Mouse (Mus musculus): Measurements from ENCODE around the gene Guca1a. TPM values are rescaled to one million over a fixed set of nuclear protein-coding genes. Genes with fewer than 3 reads are reported as not detected.

Guca1a gene
- total RNA-seq (2012; rRNA removed) = 1.8 and 5.2 TPM in 2 replicates
- total RNA-seq (2014; rRNA removed) = 2.4 and 3.2 TPM in 2 replicates
- polyA plus RNA-seq (2012; ENCODE audit: insufficient read length, low read depth) = 2.1 TPM in 2 replicates

GRCm38 (mm10) chr17:47400451-47400850 is at the start of gene Guca1a:
Gene Guca1a, minus strand, starts transcription at chr17:47400584.
- no peaks in the 10 kb centered on the region for H3K36me3 ChIP-seq (replicated peaks in 1 of 2; ENCODE audit: control insufficient read depth in 1 of 2, insufficient read depth in 1 of 2, low read length in 1 of 2)
- H3K27ac ChIP-seq (ENCODE audit: insufficient read depth, low read depth) = no peak within 1 kb of the TSS
- dilution Hi-C loops (cut with MboI; ENCODE audit: extremely low pct_ligation_motif_present, extremely low pct_unique_long_range_greater_than_20kb, low sequenced_read_pairs) (no loop called here), in situ Hi-C loops (cut with MboI; ENCODE audit: low pct_ligation_motif_present, low pct_unique_long_range_greater_than_20kb, low sequenced_read_pairs) (no loop called here)
- H3K4me3 ChIP-seq (replicated peaks in 1 of 3; ENCODE audit: low read depth in 2 of 3, low read length in 2 of 3, poor library complexity in 1 of 3) = no peak within 1 kb of the TSS
- peaks cover 42% of the 10 kb centered on the region for H3K27me3 ChIP-seq (replicated peaks)
- no peaks in the 10 kb centered on the region for H3K9me3 ChIP-seq (replicated peaks; ENCODE audit: low read length)
- TF ChIP-seq CHD1 (IDR thresholded peaks at IDR 0.05; ENCODE audit: low read depth, low read length) (no peak), BHLHE40 (IDR thresholded peaks at IDR 0.05; ENCODE audit: low read depth, low read length) (no peak), RCOR1 (conservative IDR thresholded peaks at IDR 0.05; ENCODE audit: low read depth, low read length) (no peak), PAX5 (IDR thresholded peaks at IDR 0.05; ENCODE audit: low read length) (no peak), CHD2 (IDR thresholded peaks at IDR 0.05; ENCODE audit: low read length) (no peak), MEF2A (IDR thresholded peaks at IDR 0.05; ENCODE audit: borderline replicate concordance, low read depth, low read length) (no peak), HCFC1 (IDR thresholded peaks at IDR 0.05; ENCODE audit: low read depth, low read length) (no peak), CTCF (conservative IDR thresholded peaks at IDR 0.05 in 1 of 2, IDR thresholded peaks at IDR 0.05 in 1 of 2; ENCODE audit: low read depth in 2 of 2, low read length in 2 of 2) (no peak), JUND (conservative IDR thresholded peaks at IDR 0.05; ENCODE audit: low read depth, low read length) (no peak)
- H3K9ac ChIP-seq (ENCODE audit: insufficient read depth, low read depth) = no peak within 1 kb of the TSS
- peaks cover 0 to 6% of the 10 kb centered on the region in 2 experiments; a peak in 2 of 4 replicates for H3K4me1 ChIP-seq (ENCODE audit: control insufficient read depth in 1 of 2, insufficient read depth in 2 of 2)
- DNase-seq (ENCODE audit: extremely low read depth) = no peak
- H3K79me2 ChIP-seq (replicated peaks; ENCODE audit: control insufficient read depth, extremely low read depth, insufficient read depth, poor library complexity, severe bottlenecking) = no peaks in the 10 kb centered on the region
- no peak within 1 kb of the TSS for H3K4me2 ChIP-seq (ENCODE audit: insufficient read depth, low read depth, poor library complexity, severe bottlenecking)

GRCm38 (mm10) chr17:47449432-47449831 is 49.0 kb upstream of the Guca1a start:
- H3K79me2 ChIP-seq (replicated peaks; ENCODE audit: control insufficient read depth, extremely low read depth, insufficient read depth, poor library complexity, severe bottlenecking) = no peaks in the 10 kb centered on the region
- H3K4me2 ChIP-seq (ENCODE audit: insufficient read depth, low read depth, poor library complexity, severe bottlenecking) = peak overlapping the region; percentile 53
- no peaks in the 10 kb centered on the region for H3K27me3 ChIP-seq (replicated peaks)
- dilution Hi-C loops (cut with MboI; ENCODE audit: extremely low pct_ligation_motif_present, extremely low pct_unique_long_range_greater_than_20kb, low sequenced_read_pairs) = no loop called here
- H3K4me3 ChIP-seq (replicated peaks in 1 of 3; ENCODE audit: low read depth in 2 of 3, low read length in 2 of 3, poor library complexity in 1 of 3) = no peak overlapping the region
- H3K36me3 ChIP-seq (replicated peaks in 1 of 2; ENCODE audit: control insufficient read depth in 1 of 2, insufficient read depth in 1 of 2, low read length in 1 of 2) = peaks cover 0 to 2% of the 10 kb centered on the region in 2 experiments
- in situ Hi-C loops (cut with MboI; ENCODE audit: low pct_ligation_motif_present, low pct_unique_long_range_greater_than_20kb, low sequenced_read_pairs) = no loop called here
- H3K4me1 ChIP-seq (ENCODE audit: control insufficient read depth in 1 of 2, insufficient read depth in 2 of 2) = peaks cover 21 to 58% of the 10 kb centered on the region in 2 experiments
- DNase-seq (ENCODE audit: extremely low read depth) = no peak
- peak overlapping the region; percentile 47 for H3K27ac ChIP-seq (ENCODE audit: insufficient read depth, low read depth)
- no peaks in the 10 kb centered on the region for H3K9me3 ChIP-seq (replicated peaks; ENCODE audit: low read length)
- H3K9ac ChIP-seq (ENCODE audit: insufficient read depth, low read depth) = no peak overlapping the region
- no peak for TF ChIP-seq MYC (IDR thresholded peaks at IDR 0.05; ENCODE audit: low read depth, low read length)
- no peak for TF ChIP-seq PAX5 (IDR thresholded peaks at IDR 0.05; ENCODE audit: low read length)
- TF ChIP-seq GABPA (IDR thresholded peaks at IDR 0.05; ENCODE audit: insufficient replicate concordance, low read depth, low read length) = no peak
- no peak for TF ChIP-seq USF2 (conservative IDR thresholded peaks at IDR 0.05; ENCODE audit: low read depth, low read length)
- peak; percentile 33 for TF ChIP-seq EP300 (IDR thresholded peaks at IDR 0.05; ENCODE audit: low read length)
- TF ChIP-seq POLR2A (IDR thresholded peaks at IDR 0.05; ENCODE audit: low read depth, low read length) = no peak
- TF ChIP-seq RAD21 (IDR thresholded peaks at IDR 0.05; ENCODE audit: low read depth, low read length) = no peak
- no peak for TF ChIP-seq MEF2A (IDR thresholded peaks at IDR 0.05; ENCODE audit: borderline replicate concordance, low read depth, low read length)
- TF ChIP-seq JUN (IDR thresholded peaks at IDR 0.05; ENCODE audit: insufficient read depth, low read depth, low read length) = peak; percentile 15; the same call in 1 of the 2 replicates
- TF ChIP-seq MAZ (IDR thresholded peaks at IDR 0.05; ENCODE audit: low read depth, low read length) = no peak
- TF ChIP-seq JUND (conservative IDR thresholded peaks at IDR 0.05; ENCODE audit: low read depth, low read length) = no peak
- TF ChIP-seq CHD2 (IDR thresholded peaks at IDR 0.05; ENCODE audit: low read length) = no peak
- no peak for TF ChIP-seq SIN3A (IDR thresholded peaks at IDR 0.05; ENCODE audit: low read length)
- TF ChIP-seq CHD1 (IDR thresholded peaks at IDR 0.05; ENCODE audit: low read depth, low read length) = no peak
- no peak for TF ChIP-seq POLR2AphosphoS2 (IDR thresholded peaks at IDR 0.05; ENCODE audit: low read depth, low read length)
- TF ChIP-seq SMC3 (IDR thresholded peaks at IDR 0.05; ENCODE audit: low read depth, low read length) = no peak
- no peak for TF ChIP-seq CTCF (conservative IDR thresholded peaks at IDR 0.05 in 1 of 2, IDR thresholded peaks at IDR 0.05 in 1 of 2; ENCODE audit: low read depth in 2 of 2, low read length in 2 of 2)
- TF ChIP-seq ZKSCAN1 (IDR thresholded peaks at IDR 0.05; ENCODE audit: borderline replicate concordance, low read depth, low read length) = no peak
- TF ChIP-seq ZNF384 (IDR thresholded peaks at IDR 0.05; ENCODE audit: low read depth, low read length) = no peak
- TF ChIP-seq USF1 (IDR thresholded peaks at IDR 0.05; ENCODE audit: low read depth, low read length) = no peak
- TF ChIP-seq ETS1 (conservative IDR thresholded peaks at IDR 0.05; ENCODE audit: low read depth, low read length) = no peak
- no peak for TF ChIP-seq KAT2A (IDR thresholded peaks at IDR 0.05; ENCODE audit: insufficient replicate concordance, low read length)
- TF ChIP-seq UBTF (IDR thresholded peaks at IDR 0.05; ENCODE audit: low read depth, low read length) = no peak
- no peak for TF ChIP-seq E2F4 (IDR thresholded peaks at IDR 0.05; ENCODE audit: insufficient replicate concordance, low read depth, low read length)
- peak; percentile 40; the same call in 1 of the 2 replicates for TF ChIP-seq TCF12 (IDR thresholded peaks at IDR 0.05; ENCODE audit: low read depth, low read length)
